Mouse (Mus musculus): ENCODE data around the gene Hao2. TPM values are rescaled to one million over a fixed set of nuclear protein-coding genes. Genes with fewer than 3 reads are reported as not detected.

Hao2 gene
- total RNA-seq, 2 experiments from 2014 or later = not detected

DNA sequence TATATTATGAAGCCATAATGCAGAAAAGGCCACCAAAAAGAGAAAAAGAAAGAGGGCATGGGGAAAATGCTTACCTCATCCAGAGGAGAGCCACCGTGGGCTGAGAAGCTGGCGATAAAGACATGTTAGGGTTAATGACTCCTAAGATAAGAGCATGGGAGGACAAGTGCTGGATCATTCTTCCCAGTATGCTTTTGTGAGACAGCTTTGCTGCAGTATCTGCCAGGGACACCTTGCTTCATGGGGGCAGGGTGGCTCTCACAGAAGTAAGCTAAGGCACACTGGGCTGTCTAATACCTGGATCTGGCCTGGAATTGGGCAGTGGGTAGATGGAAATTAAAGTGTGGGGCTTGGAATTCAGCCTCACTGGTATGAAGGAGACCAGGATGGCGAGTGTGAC, 37.9 kb downstream of the Hao2 start:
- DNase-seq = no peak

DNA sequence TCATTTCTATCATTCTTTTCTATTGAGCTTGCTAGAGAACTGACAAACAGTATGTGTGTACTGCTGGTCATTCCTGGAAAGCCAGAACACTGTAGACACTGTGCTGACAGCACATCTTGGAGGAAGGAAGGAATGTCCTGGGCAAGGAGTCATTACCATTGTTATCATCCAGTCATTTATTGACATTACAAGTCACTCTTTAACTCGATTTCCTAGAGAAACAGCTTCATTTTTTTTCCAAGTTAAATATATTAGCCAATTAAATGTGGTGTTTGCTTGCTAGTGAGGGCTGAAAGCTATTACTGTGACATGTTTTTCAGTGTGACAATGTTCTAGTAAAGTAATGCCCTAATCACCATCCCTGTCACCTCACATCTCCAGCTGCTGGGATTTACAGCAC, 39.4 kb downstream of the Hao2 start:
- no peak for DNase-seq

DNA sequence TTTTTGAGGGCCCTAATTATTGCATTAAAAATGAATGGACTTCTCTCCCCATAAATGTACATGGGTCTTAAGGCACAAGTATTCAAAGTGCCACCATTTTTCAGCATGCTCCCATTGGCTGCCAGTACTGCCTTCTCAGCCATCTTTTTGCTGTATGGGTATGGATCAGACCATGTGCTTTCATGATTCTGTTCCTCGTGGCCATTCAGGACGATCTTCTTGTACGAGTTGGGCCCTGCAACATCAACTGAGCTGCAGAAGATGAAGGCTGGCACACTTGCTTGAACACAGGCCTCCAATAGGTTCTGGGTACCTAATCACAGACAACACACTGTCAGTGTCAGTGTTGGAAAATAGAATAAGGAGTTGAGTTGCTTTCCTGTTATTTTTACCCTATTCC, 40.0 kb downstream of the Hao2 start:
- no peak for DNase-seq

DNA sequence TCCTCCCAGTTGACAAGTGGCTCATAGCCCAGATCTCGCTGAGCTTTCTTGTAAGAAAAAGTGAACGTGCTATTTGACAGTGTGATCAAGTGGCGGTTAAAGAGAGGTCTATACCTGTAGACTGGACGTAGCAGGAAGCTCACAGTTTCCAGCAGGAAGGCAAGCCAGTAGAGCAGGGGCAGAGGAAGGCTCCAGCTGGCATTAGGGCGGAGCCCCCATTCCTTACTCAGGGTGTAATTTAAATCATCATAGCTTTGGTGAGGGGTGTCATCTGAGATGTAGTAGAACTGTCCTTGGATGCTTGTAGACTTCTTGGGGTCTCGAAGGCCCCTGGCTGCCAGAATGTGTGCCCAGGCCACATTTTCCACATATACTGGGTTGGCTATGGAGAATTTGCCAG, 40.4 kb downstream of the Hao2 start:
- DNase-seq = no peak

DNA sequence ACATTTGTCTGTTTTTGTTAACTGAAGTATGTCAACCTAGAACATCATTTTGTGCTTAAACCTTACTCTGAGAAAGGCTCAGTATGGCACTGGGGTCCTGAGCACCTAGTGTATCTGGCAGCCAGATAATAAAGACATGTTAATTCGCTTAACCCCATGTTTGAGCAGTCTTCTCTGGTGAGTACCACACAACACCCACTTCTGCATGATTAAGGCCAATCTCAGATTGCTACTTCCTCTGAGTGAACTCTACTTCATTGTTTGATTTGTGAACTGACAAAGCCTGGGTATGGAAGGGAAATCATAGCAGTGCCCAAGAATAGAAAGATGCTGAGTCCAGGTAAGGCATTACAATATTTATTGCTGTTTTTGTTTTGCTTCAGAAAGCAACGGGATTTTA, 41.2 kb downstream of the Hao2 start:
- DNase-seq = no peak

DNA sequence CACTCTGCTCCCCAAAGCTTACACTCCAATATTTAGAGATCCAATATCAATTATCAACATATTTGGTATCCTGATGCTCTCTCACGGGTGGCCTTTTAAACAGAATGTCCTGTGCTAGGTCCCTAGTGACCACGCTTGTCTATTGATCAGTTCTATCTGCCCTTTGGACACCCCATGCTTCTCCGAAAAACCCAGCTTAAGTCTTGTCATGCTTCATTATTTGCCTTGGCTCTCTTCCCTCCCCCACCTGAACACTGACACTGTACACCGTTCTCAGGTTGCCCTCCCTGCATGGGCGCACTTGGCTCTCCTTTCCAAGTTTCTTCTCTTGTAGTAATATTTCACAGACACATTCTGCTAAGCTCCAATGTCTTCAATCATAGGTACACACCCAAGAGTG, 42.8 kb downstream of the Hao2 start:
- DNase-seq = no peak

DNA sequence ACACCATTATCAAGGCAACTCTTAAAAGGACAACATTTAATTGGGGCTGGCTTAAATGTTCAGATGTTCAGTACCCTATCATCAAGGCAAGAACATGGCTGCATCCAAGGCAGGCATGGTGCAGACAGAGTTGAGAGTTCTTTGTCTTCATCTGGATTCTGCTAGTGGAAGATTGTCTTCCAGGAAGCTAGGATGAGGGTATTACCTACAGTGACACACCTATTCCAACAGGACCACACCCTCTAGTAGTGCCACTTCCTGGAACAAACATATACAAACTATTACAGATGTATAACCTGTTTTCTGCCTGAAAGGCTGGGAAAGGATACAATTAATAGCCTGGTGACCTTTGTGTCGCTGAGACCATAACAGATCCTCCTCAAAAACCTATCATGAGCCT, 44.1 kb downstream of the Hao2 start:
- DNase-seq = no peak

Other genes starting within 250 kb of the Hao2 start
- not detected for gene Hsd3b2, start 168.7 kb downstream of the Hao2 start, total RNA-seq (2021)
- gene Hsd3b3, start 130.1 kb downstream of the Hao2 start, total RNA-seq (2021) = not detected
- not detected for gene Hsd3b6, start 78.8 kb downstream of the Hao2 start, total RNA-seq (2021)
- not detected for gene Hsd3b1, start 33.4 kb downstream of the Hao2 start, total RNA-seq (2021)
- gene Wars2, start 247.8 kb upstream of the Hao2 start, total RNA-seq (2021) = 10 to 100 TPM in 1 of 2 experiments, 1 to 10 TPM in 1; 7.3 to 10.8 TPM

All from heart, postnatal 4 days (tissue).